Mouse (Mus musculus) adipose tissue, adult 10 weeks (tissue): ENCODE measurements around the gene Gm5065. TPM values are rescaled to one million over a fixed set of nuclear protein-coding genes. Genes with fewer than 3 reads are reported as not detected.

Experiments
- polyA plus RNA-seq: library from polyadenylated mRNA; stranded (reverse); fragments of 350-450 nt; fragmentation: Illumina TruSeq; extraction: RNeasy Lipid Tissue Mini Kit (QIAGEN cat#74804); gene quantifications from one replicate; pipeline ENCODE4 v1.2.3, GENCODE M21; 2014; ENCODE audit warnings: low read depth, low replicate concordance

Gene Gm5065
- not detected for polyA plus RNA-seq

GRCm38 (mm10) chr7:5350237-5350636 is at the start of gene Gm5065:
Gene Gm5065 (plus strand): TSS chr7:5350537.

GRCm38 (mm10) chr7:5350935-5351334 is 598 bp downstream of the Gm5065 start, which contains the start of gene Nlrp2:
Gene Nlrp2 (minus strand): TSS chr7:5351035.

Other genes with a start within 250 kb of the Gm5065 start
- gene Rfpl4, start 233.6 kb upstream of the Gm5065 start, polyA plus RNA-seq, result not detected
- 5.3 TPM for gene Rasl2-9, start 224.6 kb upstream of the Gm5065 start, polyA plus RNA-seq
- gene Vmn1r55, start 200.9 kb upstream of the Gm5065 start, polyA plus RNA-seq, result not detected
- not detected for gene Vmn1r56, start 153.8 kb upstream of the Gm5065 start, polyA plus RNA-seq
- not detected for gene Vmn1r57, start 132.0 kb upstream of the Gm5065 start, polyA plus RNA-seq
- gene Nlrp2, start 498 bp downstream of the Gm5065 start, polyA plus RNA-seq, result not detected
- gene Vmn1r58, start 62.9 kb downstream of the Gm5065 start, polyA plus RNA-seq, result not detected
- gene Vmn1r59, start 106.2 kb downstream of the Gm5065 start, polyA plus RNA-seq, result not detected
- not detected for gene Vmn2r28, start 143.4 kb downstream of the Gm5065 start, polyA plus RNA-seq
- gene Vmn1r60, start 196.8 kb downstream of the Gm5065 start, polyA plus RNA-seq, result not detected